In genomic region chr1:164493042-164493705, GRCm38 (mm10) we compare ENCODE assay signal across 10 mouse cellular contexts. TPM values are rescaled to one million over a fixed set of nuclear protein-coding genes. Genes with fewer than 3 reads are reported as not detected.
DNase-seq lines count a peak whose midpoint lies in the region; TF ChIP-seq lines count a peak whose summit lies in the region.
"Had no signal": no experiment of that assay in that cellular context is flagged by ENCODE, and none has a peak within 500 bp of the region (broad histone marks: within the 10 kb centered on the region; RNA-seq: fewer than 3 reads in every experiment).

No protein-coding gene starts in this region.

- peak; percentile 11 for DNase-seq in lung, postnatal 25 days (ENCODE audit: low spot score)
- no peak for DNase-seq in lung, adult 2 months
- peak; percentile 56 for DNase-seq in adrenal gland, postnatal 10 days
- DNase-seq in cerebellum, adult 9-10 months: peak; percentile 74
- peak; percentile 58 to 74 for DNase-seq in heart, postnatal 10 days
- no peak for DNase-seq in MN1 (ENCODE audit: low spot score)
- DNase-seq in natural killer cell, adult 2 months (ENCODE audit: low spot score in 2 of 2): no peak
- DNase-seq: kidney, postnatal 14 days; right cerebral cortex, postnatal 4 days had no signal

- H3K4me1 ChIP-seq in lung, adult 2 months (ENCODE audit: control insufficient read depth, insufficient read depth, low read length): peaks cover 3% of the 10 kb centered on the region; the same call in 1 of the 2 replicates
- H3K4me1 ChIP-seq: limb, embryonic 15.5 days had no signal

- intact Hi-C loops in heart, postnatal 10 days (cut with DNase I): no loop called here

- 54% methylated on average over 8 of the region's 8 CpGs for WGBS in lung, adult 2 months

- no peak for TF ChIP-seq CTCF in lung, adult 2 months (IDR thresholded peaks at IDR 0.05; ENCODE audit: insufficient read depth, low read length)

- no peak for TF ChIP-seq POLR2A in lung, adult 2 months (IDR thresholded peaks at IDR 0.05; ENCODE audit: borderline replicate concordance, extremely low read depth, low read depth, low read length)

- H3K4me3 ChIP-seq in lung, adult 2 months (replicated peaks; ENCODE audit: extremely low read depth, low read depth, low read length): no peak overlapping the region
- H3K4me3 ChIP-seq: limb, embryonic 15.5 days had no signal

RNA-seq across cellular contexts. Expression of gene Atp1b1, which starts 35.0 kb away (rescaled TPM):
- polyA plus RNA-seq in lung, adult 2 months (2012; rRNA removed): 121 and 173 TPM in 2 replicates
- total RNA-seq in adrenal gland, postnatal 10 days (2021): 100 to 1,000 TPM in 1 of 2 experiments, 10 to 100 TPM in 1; 88.2 to 115 TPM
- total RNA-seq in heart, postnatal 10 days (2021): 100 to 1,000 TPM; 429 to 462 TPM

Comparison
In these comparisons a context has a peak if more than half of its experiments do, and no peak if none do; other contexts are left out.
1. DNase-seq: peak in lung, postnatal 25 days (single experiment), adrenal gland, postnatal 10 days (single experiment), cerebellum, adult 9-10 months (single experiment) and heart, postnatal 10 days (2 of 2); none in lung, adult 2 months (single experiment), MN1 (single experiment) and natural killer cell, adult 2 months (0 of 2).